Mouse (Mus musculus) neural tube, embryonic 14.5 days (tissue): ENCODE data around the gene Mroh7. TPM values are rescaled to one million over a fixed set of nuclear protein-coding genes. Genes with fewer than 3 reads are reported as not detected.
"Not testable (repeated sequence)": the region's sequence is repeated elsewhere in the genome, so short reads cannot be mapped to it uniquely, and the experiment has no call there.

Experiments
- ATAC-seq: fragments of 200-750 bp; cut with Nextera tagmentation; 2 replicates; pipeline ENCODE4 v1.8.0; 2017; ENCODE audit warnings: low read depth, mild to moderate bottlenecking, moderate TSS enrichment, moderate library complexity
- H3K27ac ChIP-seq: fragments of 300-500 bp; sonication (generic); 2 replicates; pipeline ENCODE4 v1.5.1; 2014; ENCODE audit warnings: low read depth, mild to moderate bottlenecking, control low read depth, low read length, moderate library complexity, mixed read lengths
- H3K27me3 ChIP-seq: fragments of 300-500 bp; sonication (generic); 2 replicates; pipeline ENCODE4 v1.6.1; 2014; ENCODE audit warnings: low read length; ENCODE audit not compliant: control insufficient read depth, insufficient read depth
- H3K36me3 ChIP-seq: fragments of 300-500 bp; sonication (generic); 2 replicates; pipeline ENCODE4 v1.6.1; 2014; ENCODE audit warnings: low read length, mixed read lengths; ENCODE audit not compliant: control insufficient read depth, insufficient read depth
- H3K4me1 ChIP-seq: fragments of 300-500 bp; sonication (generic); 2 replicates; pipeline ENCODE4 v1.6.1; 2014; ENCODE audit warnings: low read length; ENCODE audit not compliant: control insufficient read depth, insufficient read depth
- H3K4me2 ChIP-seq: fragments of 300-500 bp; sonication (generic); 2 replicates; pipeline ENCODE4 v1.6.1; 2014; ENCODE audit warnings: mild to moderate bottlenecking, low read depth, low read length, control low read depth
- H3K4me3 ChIP-seq: fragments of 300-500 bp; sonication (generic); 2 replicates; pipeline ENCODE4 v1.5.1; 2014; ENCODE audit warnings: low read depth, low read length, control low read depth, mixed read lengths
- H3K9ac ChIP-seq: fragments of 300-500 bp; sonication (generic); replicated peaks from 2 replicates; pipeline ENCODE4 v1.6.1; 2014; ENCODE audit warnings: low read depth, mild to moderate bottlenecking, control low read depth, low read length, mixed read lengths
- H3K9me3 ChIP-seq: fragments of 300-500 bp; sonication (generic); 2 replicates; pipeline ENCODE4 v1.6.1; 2016; ENCODE audit warnings: low read length; ENCODE audit not compliant: control insufficient read depth
- WGBS: fragments of 180-500 bp; shearing (Covaris S2); extraction: QIAGEN DNeasy Blood & Tissue Kit; methylation state at CpG from one replicate; pipeline ENCODE4 v1.1.7; 2014; 5-methylcytosine and 5-hydroxymethylcytosine counted together
- polyA plus RNA-seq: library from polyadenylated mRNA; unstranded; fragments of >200 nt; fragmentation: Nextera tagmentation; extraction: Ambion mirVana; gene quantifications from 2 replicates; pipeline ENCODE4 v1.2.1, GENCODE M21; 2014

Mroh7 gene
- polyA plus RNA-seq, 1 experiment from 2014 or later: 1.4 TPM

DNA sequence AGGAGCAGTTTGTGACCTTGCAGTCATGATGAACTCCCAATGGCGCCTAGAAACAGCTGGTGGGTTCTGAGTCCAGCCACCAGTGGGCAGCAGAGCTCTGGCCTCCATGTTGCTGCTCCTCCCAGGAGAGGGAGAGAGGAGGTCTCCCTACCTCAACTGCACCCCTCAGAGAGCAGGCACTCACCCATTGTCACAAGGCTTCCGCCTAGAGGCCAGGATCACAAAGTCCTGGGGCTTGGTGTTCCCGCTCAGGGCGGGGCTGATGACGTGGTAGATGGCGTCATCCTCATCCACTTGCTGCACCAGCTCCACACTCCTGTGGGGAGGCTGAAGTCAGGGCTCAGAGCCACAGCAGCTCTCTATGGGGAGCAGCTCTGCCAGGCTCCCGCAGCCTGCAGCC lies 19.0 kb upstream of the Mroh7 start:
- 2% methylated on average over 7 of the region's 7 CpGs for WGBS
- H3K27me3 ChIP-seq: no peaks in the 10 kb centered on the region
- 0 out of 2 replicates have a peak overlapping the region, but pooled peaks have one; percentile 2 for H3K9ac ChIP-seq
- no peaks in the 10 kb centered on the region for H3K36me3 ChIP-seq
- no peak overlapping the region for H3K27ac ChIP-seq
- H3K4me2 ChIP-seq: peak overlapping the region; percentile 38
- no peak overlapping the region for H3K4me3 ChIP-seq
- 0 out of 2 replicates have a peak, but pooled peaks cover 5% of the 10 kb centered on the region for H3K4me1 ChIP-seq
- no peaks in the 10 kb centered on the region for H3K9me3 ChIP-seq
- ATAC-seq: peak; percentile 88

DNA sequence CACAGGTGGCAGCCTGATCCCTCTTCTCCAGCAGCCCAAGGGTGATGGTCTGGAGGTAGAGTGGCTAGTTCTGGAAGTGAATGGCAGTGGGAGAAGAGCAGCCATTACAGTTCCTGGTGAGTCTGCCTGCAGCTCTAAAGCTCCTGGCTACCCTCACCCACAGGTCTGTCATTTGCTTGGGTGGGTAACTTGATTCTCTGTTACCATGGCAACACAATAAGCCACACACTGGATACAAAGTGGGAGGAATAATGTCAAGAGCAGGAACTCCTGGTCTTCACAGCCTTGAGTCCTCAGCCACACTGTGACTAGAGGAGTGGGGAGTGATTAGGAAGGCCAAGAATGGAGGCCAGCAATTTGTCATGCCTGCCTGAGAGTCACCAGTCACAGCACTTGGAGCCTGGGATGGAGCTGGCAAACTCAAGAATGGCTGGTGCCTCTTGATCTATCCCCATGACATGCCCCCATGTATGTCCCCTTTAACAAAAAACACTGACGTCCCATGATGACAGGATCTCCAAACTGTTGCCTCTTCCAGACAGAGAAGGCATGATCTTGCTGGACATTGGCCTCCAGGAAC lies 16.4 kb upstream of the Mroh7 start:
- H3K4me2 ChIP-seq: no peak overlapping the region
- no peak overlapping the region for H3K9ac ChIP-seq
- 84% methylated on average over 1 of the region's 1 CpGs for WGBS
- H3K27ac ChIP-seq: no peak overlapping the region
- no peak for ATAC-seq
- no peaks in the 10 kb centered on the region for H3K27me3 ChIP-seq
- no peaks in the 10 kb centered on the region for H3K9me3 ChIP-seq
- 0 out of 2 replicates have a peak, but pooled peaks cover 5% of the 10 kb centered on the region for H3K4me1 ChIP-seq
- H3K36me3 ChIP-seq: no peaks in the 10 kb centered on the region
- no peak overlapping the region for H3K4me3 ChIP-seq

- H3K36me3 ChIP-seq: no peaks in the 10 kb centered on the region
- H3K27ac ChIP-seq: no peak overlapping the region
- no peaks in the 10 kb centered on the region for H3K9me3 ChIP-seq
- no peak overlapping the region for H3K4me2 ChIP-seq
- 0 out of 2 replicates have a peak, but pooled peaks cover 5% of the 10 kb centered on the region for H3K4me1 ChIP-seq
- H3K4me3 ChIP-seq: no peak overlapping the region
- no peaks in the 10 kb centered on the region for H3K27me3 ChIP-seq
- WGBS: 74% methylated on average over 7 of the region's 7 CpGs
- ATAC-seq: no peak
- H3K9ac ChIP-seq: no peak overlapping the region
These were observed 15.1 kb upstream of the Mroh7 start for GRCm38 (mm10) chr4:106745862-106746261.

DNA sequence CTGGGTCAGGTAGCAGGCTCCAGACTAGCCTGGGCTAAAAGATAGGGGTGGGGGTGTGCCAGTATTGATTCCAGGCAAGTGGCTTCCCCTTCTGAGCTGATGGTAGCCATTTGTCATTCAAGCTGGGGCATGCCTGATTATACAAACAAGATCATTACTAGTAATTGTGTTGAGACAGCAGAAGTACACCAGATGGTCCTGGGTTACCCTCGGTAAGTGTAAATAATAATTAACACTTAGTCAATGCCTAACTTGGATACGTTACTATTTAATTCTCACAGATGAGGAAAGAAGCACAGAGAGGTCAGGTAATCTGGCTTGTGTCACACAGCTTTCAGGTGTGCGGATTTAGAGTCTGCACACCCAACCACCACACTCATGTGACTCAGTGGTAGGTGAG lies 7.2 kb upstream of the Mroh7 start:
- ATAC-seq: no peak
- Histone ChIP-seq H3K36me3 (no peaks in the 10 kb centered on the region), H3K9me3 (no peaks in the 10 kb centered on the region), H3K4me1 (no peaks in the 10 kb centered on the region), H3K27me3 (no peaks in the 10 kb centered on the region), H3K27ac (no peak overlapping the region), H3K9ac (no peak overlapping the region), H3K4me2 (no peak overlapping the region), H3K4me3 (no peak overlapping the region)
- WGBS: 64% methylated on average over 3 of the region's 3 CpGs

- ATAC-seq, H3K9me3 ChIP-seq, H3K4me3 ChIP-seq, H3K4me1 ChIP-seq, H3K36me3 ChIP-seq, H3K27me3 ChIP-seq, H3K4me2 ChIP-seq, H3K27ac ChIP-seq, H3K9ac ChIP-seq: not testable (repeated sequence)
- WGBS: 88% methylated on average over 1 of the region's 1 CpGs
These were observed 6.2 kb upstream of the Mroh7 start for GRCm38 (mm10) chr4:106736884-106737283.

DNA sequence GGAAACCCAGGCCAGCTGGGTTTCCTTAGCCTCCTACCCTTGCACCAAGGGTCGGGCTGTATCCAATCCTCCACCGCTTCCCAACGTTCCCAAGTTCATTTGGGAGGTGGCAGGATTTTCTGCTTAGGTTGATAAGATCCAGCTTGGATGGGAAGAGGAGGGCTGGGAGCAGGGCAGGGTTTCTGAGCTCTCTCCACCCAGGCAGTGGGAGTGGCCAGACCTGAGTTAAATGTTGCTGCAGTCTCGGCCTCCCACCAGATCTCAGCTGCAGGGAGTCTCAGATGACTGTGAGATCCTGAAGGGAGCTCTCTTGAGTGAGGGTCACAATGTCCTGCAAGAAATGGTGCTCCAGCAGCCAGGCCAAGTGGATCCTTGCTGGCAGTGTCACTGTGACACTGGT lies 2.9 kb upstream of the Mroh7 start, which contains the start of gene Fam151a:
TSS of gene Fam151a (plus strand) at position 254 of the 400 bp plus-strand sequence.
- ATAC-seq: no peak
- no peak within 1 kb of the TSS for H3K9ac ChIP-seq
- no peak within 1 kb of the TSS for H3K4me3 ChIP-seq
- no peak within 1 kb of the TSS for H3K27ac ChIP-seq
- H3K27me3 ChIP-seq: no peaks in the 10 kb centered on the region
- WGBS: 70% methylated on average over 4 of the region's 4 CpGs
- no peaks in the 10 kb centered on the region for H3K4me1 ChIP-seq
- no peak within 1 kb of the TSS for H3K4me2 ChIP-seq
- H3K9me3 ChIP-seq: no peaks in the 10 kb centered on the region
- H3K36me3 ChIP-seq: no peaks in the 10 kb centered on the region

- Histone ChIP-seq H3K27ac (no peak overlapping the region), H3K9me3 (no peaks in the 10 kb centered on the region), H3K36me3 (no peaks in the 10 kb centered on the region), H3K27me3 (no peaks in the 10 kb centered on the region), H3K4me1 (no peaks in the 10 kb centered on the region), H3K4me3 (no peak overlapping the region), H3K4me2 (no peak overlapping the region), H3K9ac (no peak overlapping the region)
- ATAC-seq: no peak
- WGBS: 85% methylated on average over 4 of the region's 4 CpGs
These were observed 10.1 kb downstream of the Mroh7 start for GRCm38 (mm10) chr4:106720631-106721030.

GRCm38 (mm10) chr4:106713622-106714021 lies 17.1 kb downstream of the Mroh7 start:
- H3K27me3 ChIP-seq: no peaks in the 10 kb centered on the region
- 92% methylated on average over 6 of the region's 6 CpGs for WGBS

DNA sequence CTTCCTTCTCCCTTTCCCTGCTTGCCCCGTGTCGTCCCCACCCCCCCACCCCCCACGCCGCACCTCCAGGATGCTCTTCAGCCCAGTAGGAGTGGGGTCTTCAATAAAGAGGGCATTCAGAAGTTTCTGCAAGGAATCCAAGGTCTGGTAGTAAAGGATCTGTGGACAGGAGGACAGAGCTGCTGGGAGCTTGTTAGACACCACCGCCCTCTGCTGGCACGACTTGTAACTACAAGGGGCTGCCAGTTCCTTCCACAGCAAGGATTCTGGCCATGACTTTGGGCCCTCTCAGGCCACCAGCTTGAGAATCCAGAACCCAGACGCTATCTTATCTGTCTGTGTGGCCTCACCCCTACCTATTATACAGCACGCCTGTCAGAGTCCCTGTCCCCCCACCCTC lies 22.3 kb downstream of the Mroh7 start:
- no peaks in the 10 kb centered on the region for H3K27me3 ChIP-seq
- 2% methylated on average over 8 of the region's 8 CpGs for WGBS
- peaks cover 12% of the 10 kb centered on the region; the same call in 1 of the 2 replicates for H3K4me1 ChIP-seq
- H3K4me3 ChIP-seq: no peak overlapping the region
- peak; percentile 45; the same call in 1 of the 2 replicates for ATAC-seq
- no peaks in the 10 kb centered on the region for H3K9me3 ChIP-seq
- H3K9ac ChIP-seq: no peak overlapping the region
- no peak overlapping the region for H3K4me2 ChIP-seq
- no peaks in the 10 kb centered on the region for H3K36me3 ChIP-seq
- no peak overlapping the region for H3K27ac ChIP-seq

More at GRCm38 (mm10) chr4:106713622-106714021, 17.1 kb downstream of the Mroh7 start:
- Histone ChIP-seq H3K27ac (no peak overlapping the region), H3K9ac (no peak overlapping the region), H3K36me3 (no peaks in the 10 kb centered on the region), H3K4me1 (no peaks in the 10 kb centered on the region), H3K4me3 (no peak overlapping the region), H3K4me2 (no peak overlapping the region), H3K9me3 (no peaks in the 10 kb centered on the region)
- ATAC-seq: no peak
